Mouse (Mus musculus) forebrain, embryonic 11.5 days (tissue): Measurements from ENCODE around the gene Olfr346. TPM values are rescaled to one million over a fixed set of nuclear protein-coding genes. Genes with fewer than 3 reads are reported as not detected.

Experiments
- ATAC-seq: fragments of 200-750 bp; cut with Nextera tagmentation; replicated peaks from 2 replicates; pipeline ENCODE4 v1.8.0; 2017; ENCODE audit warnings: moderate TSS enrichment; ENCODE audit not compliant: low FRiP score
- DNase-seq: peaks from one replicate; pipeline ENCODE4 v3.0.0-alpha.2; 2017; ENCODE audit warnings: low spot score
- H3K27ac ChIP-seq: fragments of 300-500 bp; sonication (generic); 2 replicates; pipeline ENCODE4 v1.5.1; 2014; ENCODE audit warnings: low read depth, low read length
- H3K27me3 ChIP-seq: fragments of 300-500 bp; sonication (generic); 2 replicates; pipeline ENCODE4 v1.6.1; 2014; ENCODE audit warnings: mild to moderate bottlenecking, low read length, mixed read lengths; ENCODE audit not compliant: control insufficient read depth, insufficient read depth
- H3K36me3 ChIP-seq: fragments of 300-500 bp; sonication (generic); 2 replicates; pipeline ENCODE4 v1.6.1; 2014; ENCODE audit warnings: mild to moderate bottlenecking, low read length, moderate library complexity, mixed read lengths; ENCODE audit not compliant: control insufficient read depth, insufficient read depth
- H3K4me1 ChIP-seq: fragments of 300-500 bp; sonication (generic); replicated peaks from 2 replicates; pipeline ENCODE4 v1.6.1; 2014; ENCODE audit warnings: low read length, mixed read lengths; ENCODE audit not compliant: control insufficient read depth, insufficient read depth
- H3K4me2 ChIP-seq: fragments of 300-500 bp; sonication (generic); 2 replicates; pipeline ENCODE4 v1.6.1; 2014; ENCODE audit warnings: low read depth, mild to moderate bottlenecking, low read length, moderate library complexity, mixed read lengths; ENCODE audit not compliant: severe bottlenecking
- H3K4me3 ChIP-seq: fragments of 300-500 bp; sonication (generic); 2 replicates; pipeline ENCODE4 v1.5.1; 2014; ENCODE audit warnings: low read depth, low read length
- H3K9ac ChIP-seq: fragments of 300-500 bp; sonication (generic); 2 replicates; pipeline ENCODE4 v1.6.1; 2014; ENCODE audit warnings: low read length
- H3K9me3 ChIP-seq: fragments of 300-500 bp; sonication (generic); 2 replicates; pipeline ENCODE4 v1.6.1; 2016; ENCODE audit warnings: low read length, mixed read lengths; ENCODE audit not compliant: control insufficient read depth
- WGBS: fragments of 180-500 bp; shearing (Covaris S2); extraction: QIAGEN DNeasy Blood & Tissue Kit; methylation state at CpG from one replicate; pipeline ENCODE4 v1.1.7; 2014; 5-methylcytosine and 5-hydroxymethylcytosine counted together
- polyA plus RNA-seq: library from polyadenylated mRNA; unstranded; fragments of >200 nt; fragmentation: Nextera tagmentation; extraction: Ambion mirVana; gene quantifications from 2 replicates; pipeline ENCODE4 v1.2.1, GENCODE M21; 2014

The Olfr346 gene
- not detected in 2 replicates for polyA plus RNA-seq

DNA sequence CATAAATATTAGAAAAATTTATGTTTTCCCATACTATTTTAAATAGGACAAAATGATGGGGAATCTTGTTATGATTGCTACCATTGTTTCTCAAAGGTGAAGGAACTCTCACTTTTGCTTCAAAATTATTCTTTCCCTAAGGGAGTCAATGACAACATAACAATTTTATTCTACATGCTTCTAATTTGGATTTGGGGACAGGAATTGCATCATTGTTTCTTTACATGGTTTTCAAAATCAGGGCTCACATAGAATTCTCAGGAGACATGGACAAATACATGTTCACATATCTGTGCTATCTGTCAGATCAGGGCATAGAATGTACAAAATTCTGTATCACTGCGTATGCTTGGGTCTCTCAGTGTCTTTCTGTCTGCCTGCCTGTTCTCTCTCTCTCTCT is at the start of gene Olfr346:
Gene Olfr346, plus strand, starts transcription at position 301 of the 400 bp plus-strand sequence.
- Histone ChIP-seq H3K4me2 (no peak within 1 kb of the TSS), H3K4me3 (no peak within 1 kb of the TSS), H3K27ac (no peak within 1 kb of the TSS), H3K4me1 (no peaks in the 10 kb centered on the region), H3K9ac (no peak within 1 kb of the TSS), H3K36me3 (no peaks in the 10 kb centered on the region), H3K27me3 (no peaks in the 10 kb centered on the region), H3K9me3 (peaks cover 2% of the 10 kb centered on the region)
- WGBS = 90% methylated on average over 1 of the region's 1 CpGs
- DNase-seq (no peak), ATAC-seq (no peak)

DNA sequence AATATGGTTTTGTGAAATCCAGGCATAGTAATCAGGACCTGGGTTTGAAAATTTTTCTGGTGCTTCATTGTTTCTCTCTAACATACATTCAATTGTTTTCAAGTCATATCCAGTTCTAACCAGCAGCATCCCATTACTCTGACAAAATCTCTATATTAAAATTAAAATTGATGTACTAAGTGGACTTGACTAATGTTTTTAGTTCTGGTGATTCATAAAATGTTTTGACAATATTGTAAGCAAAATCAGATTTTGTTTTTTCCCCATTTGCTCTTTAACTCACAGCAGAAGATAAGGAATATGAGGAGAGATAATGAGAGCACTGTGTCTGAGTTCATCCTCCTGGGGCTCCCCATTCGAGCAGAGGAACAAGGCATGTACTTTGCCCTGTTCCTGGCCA is 45.8 kb upstream of the Olfr346 start, which contains the start of gene Olfr345:
Gene Olfr345, plus strand, starts transcription at position 301 of the 400 bp plus-strand sequence.
- H3K9ac ChIP-seq = no peak within 1 kb of the TSS
- DNase-seq (no peak), ATAC-seq (no peak)
- no peak within 1 kb of the TSS for H3K27ac ChIP-seq
- H3K9me3 ChIP-seq = no peaks in the 10 kb centered on the region; the same call in 1 of the 2 replicates
- no peaks in the 10 kb centered on the region for H3K27me3 ChIP-seq
- no peaks in the 10 kb centered on the region for H3K36me3 ChIP-seq
- 77% methylated on average over 1 of the region's 1 CpGs for WGBS
- no peak within 1 kb of the TSS for H3K4me2 ChIP-seq
- H3K4me1 ChIP-seq = no peaks in the 10 kb centered on the region
- H3K4me3 ChIP-seq = no peak within 1 kb of the TSS

DNA sequence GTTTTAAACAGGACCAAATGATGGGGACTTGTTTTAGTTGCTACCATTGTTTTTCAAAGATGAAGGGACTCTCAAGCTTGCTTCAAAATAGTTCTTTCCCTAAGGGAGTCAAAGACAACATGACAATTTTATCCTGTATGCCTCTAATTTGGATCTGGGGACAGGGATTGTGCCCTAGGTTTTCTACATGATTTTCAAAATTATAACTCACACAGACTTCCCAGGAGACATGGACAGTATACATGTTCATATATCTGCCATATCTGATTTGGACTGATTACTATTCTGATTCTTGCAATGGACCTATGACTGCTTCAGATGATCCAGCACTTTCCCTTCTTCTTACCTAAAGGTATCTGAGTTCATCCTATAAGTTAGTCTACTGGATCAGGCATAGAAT is 46.0 kb downstream of the Olfr346 start, which contains the start of gene Olfr347:
Gene Olfr347, plus strand, starts transcription at position 301 of the 400 bp plus-strand sequence.
- H3K9me3 ChIP-seq = no peaks in the 10 kb centered on the region; the same call in 1 of the 2 replicates
- no peak within 1 kb of the TSS for H3K9ac ChIP-seq
- no peaks in the 10 kb centered on the region for H3K4me1 ChIP-seq
- no peak within 1 kb of the TSS for H3K4me2 ChIP-seq
- ATAC-seq (no peak), DNase-seq (no peak)
- no peaks in the 10 kb centered on the region for H3K36me3 ChIP-seq
- no peak within 1 kb of the TSS for H3K27ac ChIP-seq
- H3K27me3 ChIP-seq = no peaks in the 10 kb centered on the region
- no peak within 1 kb of the TSS for H3K4me3 ChIP-seq

DNA sequence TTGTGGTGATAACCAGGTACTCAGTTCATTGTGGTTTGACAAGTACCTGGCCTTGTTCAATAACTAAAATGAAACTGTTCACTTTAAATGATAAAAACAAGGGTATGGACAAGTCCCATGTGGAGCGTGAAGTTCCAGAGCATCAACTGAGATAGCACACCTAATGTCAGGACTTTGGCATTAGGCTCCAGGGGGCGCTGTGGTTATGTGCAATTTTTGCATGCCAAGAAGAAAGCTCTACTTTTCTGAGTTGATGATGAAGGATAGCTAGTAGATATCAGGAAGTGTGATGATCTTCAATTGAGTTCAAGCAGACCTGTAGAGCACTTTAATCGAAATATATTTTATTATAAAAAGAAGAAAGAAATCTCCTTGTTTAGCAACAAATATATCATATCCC is 50.6 kb downstream of the Olfr346 start:
- no peak overlapping the region for H3K4me3 ChIP-seq
- no peak for ATAC-seq
- H3K27ac ChIP-seq = no peak overlapping the region
- no peaks in the 10 kb centered on the region for H3K27me3 ChIP-seq
- H3K9me3 ChIP-seq = no peaks in the 10 kb centered on the region
- H3K4me2 ChIP-seq = no peak overlapping the region
- DNase-seq = no peak
- H3K4me1 ChIP-seq = no peaks in the 10 kb centered on the region
- WGBS = 59% methylated on average over 3 of the region's 3 CpGs
- no peaks in the 10 kb centered on the region for H3K36me3 ChIP-seq
- no peak overlapping the region for H3K9ac ChIP-seq

Other genes with a start within 250 kb of the Olfr346 start
- not detected in 2 replicates for gene Olfr340, start 233.2 kb upstream of the Olfr346 start, polyA plus RNA-seq
- not detected in 2 replicates for gene Olfr341, start 203.3 kb upstream of the Olfr346 start, polyA plus RNA-seq
- gene Olfr342, start 160.8 kb upstream of the Olfr346 start, polyA plus RNA-seq = not detected in 2 replicates
- gene Olfr344, start 119.1 kb upstream of the Olfr346 start, polyA plus RNA-seq = not detected in 2 replicates
- not detected in 2 replicates for gene Olfr345, start 45.7 kb upstream of the Olfr346 start, polyA plus RNA-seq
- gene Olfr347, start 46.1 kb downstream of the Olfr346 start, polyA plus RNA-seq = not detected in 2 replicates
- not detected in 2 replicates for gene Olfr348, start 98.5 kb downstream of the Olfr346 start, polyA plus RNA-seq
- gene Olfr50, start 104.8 kb downstream of the Olfr346 start, polyA plus RNA-seq = not detected in 2 replicates
- gene Olfr3, start 131.2 kb downstream of the Olfr346 start, polyA plus RNA-seq = not detected in 2 replicates
- gene Olfr350, start 160.5 kb downstream of the Olfr346 start, polyA plus RNA-seq = not detected in 2 replicates
- not detected in 2 replicates for gene Olfr351, start 176.9 kb downstream of the Olfr346 start, polyA plus RNA-seq
- gene Olfr352, start 182.7 kb downstream of the Olfr346 start, polyA plus RNA-seq = not detected in 2 replicates
- gene Olfr353, start 207.1 kb downstream of the Olfr346 start, polyA plus RNA-seq = not detected in 2 replicates
- gene Olfr354, start 219.9 kb downstream of the Olfr346 start, polyA plus RNA-seq = not detected in 2 replicates
- gene Olfr355, start 243.1 kb downstream of the Olfr346 start, polyA plus RNA-seq = not detected in 2 replicates